Mouse (Mus musculus) liver, embryonic 14.5 days (tissue): ENCODE data around the gene Cdkn2aipnl. TPM values are rescaled to one million over a fixed set of nuclear protein-coding genes. Genes with fewer than 3 reads are reported as not detected.

ENCODE experiments used
- ATAC-seq: fragments of 200-750 bp; cut with Nextera tagmentation; 2 replicates; pipeline ENCODE4 v1.8.0; 2017; ENCODE audit warnings: moderate number of reproducible peaks, mild to moderate bottlenecking, moderate library complexity; ENCODE audit not compliant: insufficient read depth
- DNase-seq, 3 experiments: peaks; one replicate each; pipeline ENCODE4 v3.0.0-alpha.2; 2012 to 2013; ENCODE audit warnings: low read depth in 3 of 3, low spot score in 3 of 3
- H3K27ac ChIP-seq: fragments of 300-500 bp; sonication (generic); 2 replicates; pipeline ENCODE4 v1.5.1; 2014; ENCODE audit warnings: moderate library complexity, mild to moderate bottlenecking, control low read depth, inconsistent platforms
- H3K27me3 ChIP-seq: fragments of 300-500 bp; sonication (generic); 2 replicates; pipeline ENCODE4 v1.6.1; 2014; ENCODE audit warnings: mild to moderate bottlenecking, low read length, moderate library complexity; ENCODE audit not compliant: control insufficient read depth, insufficient read depth
- H3K36me3 ChIP-seq: fragments of 300-500 bp; sonication (generic); replicated peaks from 2 replicates; pipeline ENCODE4 v1.6.1; 2014; ENCODE audit warnings: low read depth; ENCODE audit not compliant: control insufficient read depth, insufficient read depth
- H3K4me1 ChIP-seq, 2 experiments: fragments of 200-500 bp in 1 of 2; fragments of 300-500 bp in 1 of 2; sonication (generic) in 1 of 2; replicated peaks; 2 replicates each; pipeline ENCODE4 v1.6.1; 2012 to 2014; ENCODE audit warnings: antibody characterized with exemption in 1 of 2, inconsistent platforms in 1 of 2, low read length in 1 of 2; ENCODE audit not compliant: control insufficient read depth in 2 of 2, insufficient read depth in 2 of 2
- H3K4me2 ChIP-seq: fragments of 300-500 bp; sonication (generic); 2 replicates; pipeline ENCODE4 v1.6.1; 2014; ENCODE audit warnings: low read depth, mild to moderate bottlenecking, control low read depth, moderate library complexity
- H3K4me3 ChIP-seq, 2 experiments: fragments of 200-500 bp in 1 of 2; fragments of 300-500 bp in 1 of 2; sonication (generic) in 1 of 2; 2 replicates each; pipeline ENCODE4 v1.5.1; 2012 to 2014; ENCODE audit warnings: low read depth in 2 of 2, low read length in 2 of 2, mild to moderate bottlenecking in 2 of 2, control low read depth in 1 of 2, inconsistent platforms in 1 of 2, moderate library complexity in 1 of 2; ENCODE audit not compliant: insufficient read depth in 1 of 2
- H3K9ac ChIP-seq: fragments of 300-500 bp; sonication (generic); replicated peaks from 2 replicates; pipeline ENCODE4 v1.6.1; 2014; ENCODE audit warnings: mild to moderate bottlenecking, control low read depth, moderate library complexity
- H3K9me3 ChIP-seq: fragments of 300-500 bp; sonication (generic); 2 replicates; pipeline ENCODE4 v1.6.1; 2016; ENCODE audit warnings: low read length, mixed read lengths; ENCODE audit not compliant: control insufficient read depth
- CTCF ChIP-seq: IDR thresholded peaks from 2 replicates; pipeline ENCODE4 v1.5.1; 2016; ENCODE audit warnings: antibody characterized with exemption, low read depth, control low read depth
- EP300 ChIP-seq: IDR thresholded peaks from 2 replicates; pipeline ENCODE4 v1.6.1; 2016; ENCODE audit warnings: antibody characterized with exemption, low read depth
- WGBS: fragments of 180-500 bp; shearing (Covaris S2); extraction: QIAGEN DNeasy Blood & Tissue Kit; methylation state at CpG from one replicate; pipeline ENCODE4 v1.1.7; 2014; ENCODE audit not compliant: insufficient replicate concordance; 5-methylcytosine and 5-hydroxymethylcytosine counted together
- polyA plus RNA-seq, 2 experiments: library from polyadenylated mRNA; depleted of rRNA in 1 of 2; stranded (reverse) in 1 of 2; unstranded in 1 of 2; fragments of >200 nt; fragmentation: Nextera tagmentation in 1 of 2; extraction: Ambion mirVana in 1 of 2; gene quantifications; 2 replicates each; pipeline versions ENCODE4 v1.2.1 to v1.2.3; 2012 to 2014

Cdkn2aipnl gene
- polyA plus RNA-seq, 2 experiments: 19.0 to 53.5 TPM

- H3K9ac ChIP-seq: no peak overlapping the region
- WGBS: 66% methylated on average over 13 of the region's 13 CpGs
- no peak overlapping the region for H3K4me3 ChIP-seq
- no peaks in the 10 kb centered on the region for H3K27me3 ChIP-seq
- no peak overlapping the region for H3K4me2 ChIP-seq
- TF ChIP-seq EP300 (no peak), CTCF (no peak)
- ATAC-seq (no peak), DNase-seq (no peak)
- H3K36me3 ChIP-seq: no peaks in the 10 kb centered on the region
- H3K27ac ChIP-seq: no peak overlapping the region
- H3K9me3 ChIP-seq: no peaks in the 10 kb centered on the region
- peaks cover 0 to 4% of the 10 kb centered on the region in 2 experiments; a peak in 2 of 4 replicates for H3K4me1 ChIP-seq
Observed at GRCm38 (mm10) chr11:51940511-51940955, 26.9 kb upstream of the Cdkn2aipnl start.

- DNase-seq: no peak
- H3K4me3 ChIP-seq: no peak overlapping the region
- no peaks in the 10 kb centered on the region; the same call in 1 of the 2 replicates for H3K27me3 ChIP-seq
- H3K27ac ChIP-seq: no peak overlapping the region
- no peak for TF ChIP-seq EP300
- no peak for TF ChIP-seq CTCF
- ATAC-seq: no peak
- H3K4me2 ChIP-seq: no peak overlapping the region
- no peak overlapping the region for H3K9ac ChIP-seq
- peaks cover 0 to 6% of the 10 kb centered on the region in 2 experiments; a peak in 2 of 4 replicates for H3K4me1 ChIP-seq
- no peaks in the 10 kb centered on the region for H3K9me3 ChIP-seq
- 63% methylated on average over 15 of the region's 15 CpGs for WGBS
- H3K36me3 ChIP-seq: no peaks in the 10 kb centered on the region
Observed at GRCm38 (mm10) chr11:51942602-51943499, 24.6 kb upstream of the Cdkn2aipnl start.

- no peaks in the 10 kb centered on the region for H3K36me3 ChIP-seq
- H3K27me3 ChIP-seq: no peaks in the 10 kb centered on the region; the same call in 1 of the 2 replicates
- no peak overlapping the region for H3K4me3 ChIP-seq
- H3K9me3 ChIP-seq: no peaks in the 10 kb centered on the region
- no peak overlapping the region for H3K9ac ChIP-seq
- ATAC-seq: no peak
- WGBS: 49% methylated on average over 6 of the region's 6 CpGs
- no peak for DNase-seq
- no peak overlapping the region for H3K27ac ChIP-seq
- no peak overlapping the region for H3K4me2 ChIP-seq
- TF ChIP-seq CTCF: no peak
- TF ChIP-seq EP300: no peak
- H3K4me1 ChIP-seq: peaks cover 0 to 6% of the 10 kb centered on the region in 2 experiments; a peak in 2 of 4 replicates
Observed at GRCm38 (mm10) chr11:51943500-51943841, 24.0 kb upstream of the Cdkn2aipnl start.

- DNase-seq (no peak), ATAC-seq (no peak)
- Histone ChIP-seq H3K4me2 (no peak overlapping the region), H3K4me1 (0 out of 4 replicates have a peak, but pooled peaks cover 0 to 2% of the 10 kb centered on the region in 2 experiments), H3K9ac (no peak overlapping the region), H3K9me3 (no peaks in the 10 kb centered on the region), H3K36me3 (no peaks in the 10 kb centered on the region), H3K27me3 (no peaks in the 10 kb centered on the region; the same call in 1 of the 2 replicates), H3K4me3 (no peak overlapping the region), H3K27ac (no peak overlapping the region)
- TF ChIP-seq CTCF (no peak), EP300 (no peak)
- WGBS: 52% methylated on average over 3 of the region's 3 CpGs
Observed at GRCm38 (mm10) chr11:51944239-51944638, 23.2 kb upstream of the Cdkn2aipnl start.

GRCm38 (mm10) chr11:51945548-51945947 lies 21.9 kb upstream of the Cdkn2aipnl start:
- H3K27me3 ChIP-seq: no peaks in the 10 kb centered on the region; the same call in 1 of the 2 replicates
- 0 out of 4 replicates have a peak, but pooled peaks cover 0 to 2% of the 10 kb centered on the region in 2 experiments for H3K4me1 ChIP-seq
- no peak overlapping the region for H3K4me3 ChIP-seq
- WGBS: 29% methylated on average over 8 of the region's 8 CpGs
- H3K4me2 ChIP-seq: no peak overlapping the region
- H3K9me3 ChIP-seq: no peaks in the 10 kb centered on the region
- H3K9ac ChIP-seq: no peak overlapping the region
- no peaks in the 10 kb centered on the region for H3K36me3 ChIP-seq
- no peak overlapping the region for H3K27ac ChIP-seq
- DNase-seq: no peak
- ATAC-seq: no peak
- TF ChIP-seq EP300 (no peak), CTCF (no peak)
